Mouse (Mus musculus): ENCODE measurements around the gene Ifna7.

GRCm38 (mm10) chr4:88865011-88865569 is 49.1 kb downstream of the Ifna7 start:
- TF ChIP-seq CTCF (IDR thresholded peaks at IDR 0.05) (no peak), POLR2A (IDR thresholded peaks at IDR 0.05; ENCODE audit: insufficient read depth, low read depth, low read length) (no peak)
